Mouse (Mus musculus) heart, adult 2 months (tissue): ENCODE measurements around the gene Npat. TPM values are rescaled to one million over a fixed set of nuclear protein-coding genes. Genes with fewer than 3 reads are reported as not detected.

Experiments
- DNase-seq, 2 experiments: peaks; one replicate each; pipeline ENCODE4 v3.0.0; 2021
- H3K27ac ChIP-seq: fragments of 200-600 bp; 2 replicates; pipeline ENCODE4 v1.8.1; 2022
- H3K27me3 ChIP-seq: fragments of 200-500 bp; 2 replicates; pipeline ENCODE4 v1.6.1; 2012; ENCODE audit warnings: mild to moderate bottlenecking, low read length, inconsistent platforms, mixed read lengths; ENCODE audit not compliant: control insufficient read depth, insufficient read depth
- H3K36me3 ChIP-seq: fragments of 200-500 bp; 2 replicates; pipeline ENCODE4 v1.6.1; 2012; ENCODE audit warnings: low read length, inconsistent platforms; ENCODE audit not compliant: control insufficient read depth, insufficient read depth
- H3K4me1 ChIP-seq: fragments of 200-500 bp; 2 replicates; pipeline ENCODE4 v1.6.1; 2011; ENCODE audit warnings: low read length; ENCODE audit not compliant: control insufficient read depth, insufficient read depth
- H3K4me3 ChIP-seq: fragments of 200-600 bp; 2 replicates; pipeline ENCODE4 v1.8.1; 2022
- H3K79me2 ChIP-seq: fragments of 200-500 bp; replicated peaks from 2 replicates; pipeline ENCODE4 v1.6.1; 2012; ENCODE audit warnings: mild to moderate bottlenecking, inconsistent platforms, low read length, moderate library complexity, mixed read lengths; ENCODE audit not compliant: control insufficient read depth, insufficient read depth
- H3K9ac ChIP-seq: fragments of 200-500 bp; 2 replicates; pipeline ENCODE4 v1.6.1; 2012; ENCODE audit warnings: low read depth, mild to moderate bottlenecking, control low read depth, inconsistent platforms, low read length, mixed read lengths
- CTCF ChIP-seq: fragments of 200-600 bp; IDR thresholded peaks from 2 replicates; pipeline ENCODE4 v1.8.1; 2022; ENCODE audit warnings: antibody characterized with exemption, mild to moderate bottlenecking, moderate library complexity
- EP300 ChIP-seq: fragments of 200-500 bp; IDR thresholded peaks from 2 replicates; pipeline ENCODE4 v1.6.1; 2011; ENCODE audit warnings: low read depth, low read length, control low read depth; ENCODE audit not compliant: insufficient read depth
- POLR2A ChIP-seq: fragments of 200-500 bp; IDR thresholded peaks from 2 replicates; pipeline ENCODE4 v1.6.1; 2011; ENCODE audit warnings: mild to moderate bottlenecking, low read depth, low read length, control low read depth; ENCODE audit not compliant: insufficient read depth
- WGBS: fragments of 180-500 bp; shearing (Covaris S2); methylation state at CpG from one replicate; pipeline ENCODE4 v1.1.7; 2018; 5-methylcytosine and 5-hydroxymethylcytosine counted together
- intact Hi-C: fragments of 180-260 bp; cut with DNase I; formaldehyde crosslinking; loops from one replicate; pipeline ENCODE4 v1.15.1; 2025
- polyA plus RNA-seq: library from polyadenylated mRNA; depleted of rRNA; stranded (reverse); fragments of >200 nt; gene quantifications from 2 replicates; pipeline ENCODE4 v1.2.3, GENCODE M21; 2012
- total RNA-seq, 2 experiments: library from RNA; stranded (reverse); gene quantifications; 2 replicates each; pipeline ENCODE4 v1.2.3; 2021

Gene Npat
- total and polyA plus RNA-seq, 3 experiments: 1.5 to 6.9 (median 5.4) TPM

- H3K4me1 ChIP-seq: no peaks in the 10 kb centered on the region
- H3K4me3 ChIP-seq: peak overlapping the region; percentile 90
- peaks cover 1% of the 10 kb centered on the region; the same call in 1 of the 2 replicates for H3K79me2 ChIP-seq
- peak overlapping the region; percentile 82 for H3K9ac ChIP-seq
- H3K27me3 ChIP-seq: no peaks in the 10 kb centered on the region
- H3K27ac ChIP-seq: peak overlapping the region; percentile 83
- intact Hi-C loops: loop anchor here (5.0 kb wide), 2 partner anchors 75 to 130 kb away; partner anchors contain the start of gene Acat1
- under 1% methylated on average over 34 of the region's 34 CpGs for WGBS
- no peaks in the 10 kb centered on the region for H3K36me3 ChIP-seq
- no peak for DNase-seq
- no peak for TF ChIP-seq EP300
- no peak for TF ChIP-seq POLR2A
- TF ChIP-seq CTCF: no peak
These were observed 604 bp downstream of the Npat start for GRCm38 (mm10) chr9:53537336-53537965.

GRCm38 (mm10) chr9:53570662-53571061 is 33.8 kb downstream of the Npat start:
- H3K36me3 ChIP-seq: peaks cover 4% of the 10 kb centered on the region
- WGBS: 80% methylated on average over 6 of the region's 6 CpGs

GRCm38 (mm10) chr9:53572516-53573307 is 35.9 kb downstream of the Npat start:
- H3K9ac ChIP-seq: no peak overlapping the region
- TF ChIP-seq CTCF (no peak), POLR2A (no peak), EP300 (no peak)
- WGBS: 68% methylated on average over 7 of the region's 7 CpGs
- peaks cover 4% of the 10 kb centered on the region for H3K36me3 ChIP-seq
- H3K79me2 ChIP-seq: no peaks in the 10 kb centered on the region
- no peaks in the 10 kb centered on the region; the same call in 1 of the 2 replicates for H3K4me1 ChIP-seq
- DNase-seq: peak in 1 of 2 experiments; percentile 14
- H3K27me3 ChIP-seq: no peaks in the 10 kb centered on the region
- H3K4me3 ChIP-seq: no peak overlapping the region
- intact Hi-C loops: no loop called here
- H3K27ac ChIP-seq: peak overlapping the region; percentile 51

More at GRCm38 (mm10) chr9:53570662-53571061, 33.8 kb downstream of the Npat start:
- Histone ChIP-seq H3K27ac (no peak overlapping the region), H3K27me3 (no peaks in the 10 kb centered on the region), H3K79me2 (no peaks in the 10 kb centered on the region), H3K9ac (no peak overlapping the region), H3K4me3 (no peak overlapping the region), H3K4me1 (no peaks in the 10 kb centered on the region; the same call in 1 of the 2 replicates)
- DNase-seq: no peak
- intact Hi-C loops: no loop called here
- TF ChIP-seq POLR2A: no peak
- no peak for TF ChIP-seq EP300
- TF ChIP-seq CTCF: no peak

GRCm38 (mm10) chr9:53575721-53576120 is 38.9 kb downstream of the Npat start:
- Histone ChIP-seq H3K27me3 (no peaks in the 10 kb centered on the region), H3K9ac (no peak overlapping the region), H3K79me2 (no peaks in the 10 kb centered on the region), H3K27ac (no peak overlapping the region), H3K4me1 (no peaks in the 10 kb centered on the region; the same call in 1 of the 2 replicates), H3K4me3 (no peak overlapping the region), H3K36me3 (peaks cover 4% of the 10 kb centered on the region)
- intact Hi-C loops: no loop called here
- TF ChIP-seq EP300 (no peak), CTCF (no peak), POLR2A (no peak)
- 84% methylated on average over 5 of the region's 5 CpGs for WGBS
- no peak for DNase-seq

- DNase-seq: no peak
- H3K4me3 ChIP-seq: no peak overlapping the region
- H3K27ac ChIP-seq: no peak overlapping the region
- intact Hi-C loops: no loop called here
- H3K36me3 ChIP-seq: peaks cover 6% of the 10 kb centered on the region; the same call in 1 of the 2 replicates
- H3K27me3 ChIP-seq: no peaks in the 10 kb centered on the region
- H3K79me2 ChIP-seq: no peaks in the 10 kb centered on the region
- no peak for TF ChIP-seq POLR2A
- no peak for TF ChIP-seq CTCF
- no peak for TF ChIP-seq EP300
- WGBS: 84% methylated on average over 4 of the region's 4 CpGs
- no peaks in the 10 kb centered on the region for H3K4me1 ChIP-seq
- H3K9ac ChIP-seq: no peak overlapping the region
These were observed 45.0 kb downstream of the Npat start for GRCm38 (mm10) chr9:53581870-53582269.
